Mouse (Mus musculus): ENCODE measurements around the gene Gm3642.
"Not testable (repeated sequence)": the region's sequence is repeated elsewhere in the genome, so short reads cannot be mapped to it uniquely, and the experiment has no call there.

Gm3642 gene

DNA sequence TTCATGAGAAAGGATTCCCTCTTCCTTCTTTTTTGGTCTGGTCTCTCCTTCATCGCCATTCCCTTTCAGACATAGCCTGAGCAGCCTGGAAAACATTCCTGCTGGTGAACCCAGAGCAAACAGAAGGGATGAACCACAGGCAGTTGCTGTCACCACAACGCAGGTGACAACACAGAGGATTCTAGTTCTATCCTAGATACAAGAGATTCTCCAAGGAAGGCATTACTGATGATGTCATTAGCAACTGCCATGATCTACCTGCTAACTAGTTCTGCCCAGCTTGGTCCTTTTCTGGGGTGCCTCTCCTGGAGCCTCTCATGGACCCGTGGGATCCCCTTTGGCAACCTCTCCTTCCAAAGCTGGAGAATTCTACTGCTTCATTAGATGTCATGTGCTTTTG, at the start of gene Gm3642:
TSS of gene Gm3642 (minus strand) at position 101 of the 400 bp plus-strand sequence.
- not testable (repeated sequence) for DNase-seq (ENCODE audit: inconsistent age in 2 of 2, low spot score in 1 of 2)

DNA sequence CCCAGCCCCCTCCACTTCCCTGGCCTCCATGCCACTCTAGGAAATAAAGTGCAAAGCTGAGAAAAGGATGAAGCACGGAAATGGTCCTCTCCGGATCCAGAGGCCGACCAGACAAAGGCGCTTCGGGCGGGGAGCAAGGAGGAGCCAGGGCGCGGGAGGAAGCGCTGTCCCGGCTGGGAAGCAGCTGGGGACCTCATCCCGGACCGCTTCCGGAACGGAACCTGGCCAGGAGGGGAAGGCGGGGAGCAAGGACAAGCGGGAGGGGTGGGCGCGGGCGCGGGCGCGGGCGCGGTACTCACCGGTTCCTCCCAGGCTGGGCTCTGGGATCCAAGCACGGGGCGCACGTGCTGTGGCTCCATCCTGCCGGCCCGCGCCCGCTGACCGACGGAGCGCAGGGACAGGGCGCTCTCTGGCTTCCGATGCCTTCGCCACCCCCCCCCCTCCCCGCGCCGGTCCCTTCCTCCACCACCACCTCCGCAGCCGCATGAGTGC, 49.5 kb upstream of the Gm3642 start, which contains the start of gene Gm3667:
TSS of gene Gm3667 (minus strand) at position 442 of the 492 bp plus-strand sequence.
- DNase-seq (ENCODE audit: inconsistent age in 2 of 2, low spot score in 1 of 2), result peak; percentile 5 to 23

- DNase-seq (ENCODE audit: inconsistent age in 2 of 2, low spot score in 1 of 2), result peak; percentile 24 to 74
These were observed 48.7 kb upstream of the Gm3642 start for GRCm38 (mm10) chr14:6888811-6889210.

DNA sequence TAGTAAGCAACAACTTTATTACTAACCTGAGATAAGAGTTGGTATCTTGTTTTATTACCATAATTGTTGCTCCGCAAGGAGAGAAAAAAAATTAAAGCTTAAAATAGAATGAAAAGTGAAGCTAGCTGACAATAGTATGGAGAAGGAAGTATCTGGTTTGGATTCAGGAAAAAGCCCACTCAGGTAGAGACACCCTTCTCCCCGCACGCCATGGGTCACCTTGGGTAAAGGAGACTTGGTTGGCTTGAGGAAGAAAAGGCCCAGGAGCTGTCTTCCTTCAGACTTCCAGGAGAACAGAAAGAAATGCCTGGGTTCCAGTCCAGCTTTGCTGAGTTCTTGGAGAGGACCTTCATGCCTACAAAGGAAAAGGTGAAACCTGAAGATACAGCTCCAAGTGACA, 16.8 kb downstream of the Gm3642 start:
- DNase-seq (ENCODE audit: inconsistent age in 2 of 2, low spot score in 1 of 2), result not testable (repeated sequence)

All from adrenal gland, adult (tissue).